Mouse (Mus musculus): Measurements from ENCODE around the gene Tyw3.

- TF ChIP-seq CHD2 (IDR thresholded peaks at IDR 0.05; ENCODE audit: low read depth, low read length) = no peak
- no peak for TF ChIP-seq MAFK (IDR thresholded peaks at IDR 0.05; ENCODE audit: insufficient read depth, low read depth, low read length)
- no peak for TF ChIP-seq ZNF384 (IDR thresholded peaks at IDR 0.05; ENCODE audit: low read depth, low read length)
- no peak for TF ChIP-seq HCFC1 (IDR thresholded peaks at IDR 0.05; ENCODE audit: borderline replicate concordance, insufficient read depth, low read length)
- TF ChIP-seq ZC3H11A (IDR thresholded peaks at IDR 0.05; ENCODE audit: borderline replicate concordance, low read depth, low read length) = no peak
Measured at GRCm38 (mm10) chr3:154546234-154546633, 50.7 kb downstream of the Tyw3 start.

Measured in ES-E14 (cell line).